Mouse (Mus musculus): ENCODE results near the gene Ube2h.

- TF ChIP-seq POLR2A (IDR thresholded peaks at IDR 0.05; ENCODE audit: borderline replicate concordance, insufficient read depth, low read length): no peak
- TF ChIP-seq CTCF (IDR thresholded peaks at IDR 0.05; ENCODE audit: borderline replicate concordance, insufficient read depth, low read depth, low read length): no peak
Measured at GRCm38 (mm10) chr6:30255846-30256245, 48.5 kb downstream of the Ube2h start.
